Mouse (Mus musculus) embryonic fibroblast, embryonic 13.5 days (primary cell): Measurements from ENCODE around the gene Lrp4. TPM values are rescaled to one million over a fixed set of nuclear protein-coding genes. Genes with fewer than 3 reads are reported as not detected.

Experiments
- H3K27ac ChIP-seq: 2 replicates; pipeline ENCODE4 v1.5.1; 2012; ENCODE audit warnings: low read length, control low read depth, inconsistent platforms; ENCODE audit not compliant: insufficient read depth
- H3K4me1 ChIP-seq: 2 replicates; pipeline ENCODE4 v1.6.1; 2011; ENCODE audit warnings: low read length; ENCODE audit not compliant: control insufficient read depth, insufficient read depth
- H3K4me3 ChIP-seq: 2 replicates; pipeline ENCODE4 v1.5.1; 2011; ENCODE audit warnings: mild to moderate bottlenecking, control low read depth, low read length; ENCODE audit not compliant: insufficient read depth
- CTCF ChIP-seq: IDR thresholded peaks from 2 replicates; pipeline ENCODE4 v1.5.1; 2011; ENCODE audit warnings: mild to moderate bottlenecking, control low read depth, low read length, moderate library complexity, borderline replicate concordance; ENCODE audit not compliant: insufficient read depth
- POLR2A ChIP-seq: IDR thresholded peaks from 2 replicates; pipeline ENCODE4 v1.6.1; 2011; ENCODE audit warnings: low read depth, mild to moderate bottlenecking, control low read depth, low read length, moderate library complexity
- polyA plus RNA-seq: library from polyadenylated mRNA; stranded (reverse); fragments of >200 nt; gene quantifications from 2 replicates; pipeline ENCODE4 v1.2.4, GENCODE M21; 2011; ENCODE audit warnings: low read depth; ENCODE audit not compliant: missing spikeins, insufficient read length

Gene Lrp4
- polyA plus RNA-seq, 1 experiment: 7.0 TPM

DNA sequence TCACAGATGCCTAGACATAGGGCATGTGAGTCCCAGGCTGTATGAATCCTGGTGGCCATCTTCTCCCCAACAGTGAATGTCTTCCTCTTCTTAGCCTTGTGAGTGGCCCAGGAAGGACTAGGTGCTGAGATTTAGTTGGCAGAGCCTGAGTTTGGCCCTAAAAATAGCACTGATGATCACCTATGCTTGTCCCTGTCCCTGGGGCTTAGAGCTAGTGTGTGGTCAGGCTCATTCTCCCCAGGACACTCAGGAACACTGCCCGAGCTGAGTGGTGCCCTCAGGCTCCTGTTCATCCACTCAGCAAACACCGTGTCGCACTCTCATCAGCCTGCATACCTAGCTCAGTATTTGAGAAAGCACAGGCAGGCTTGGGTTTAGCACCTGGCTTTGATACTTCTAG lies 4.0 kb downstream of the Lrp4 start:
- Histone ChIP-seq H3K4me3 (no peak overlapping the region), H3K27ac (no peak overlapping the region), H3K4me1 (no peaks in the 10 kb centered on the region)
- TF ChIP-seq POLR2A: no peak
- TF ChIP-seq CTCF: no peak

DNA sequence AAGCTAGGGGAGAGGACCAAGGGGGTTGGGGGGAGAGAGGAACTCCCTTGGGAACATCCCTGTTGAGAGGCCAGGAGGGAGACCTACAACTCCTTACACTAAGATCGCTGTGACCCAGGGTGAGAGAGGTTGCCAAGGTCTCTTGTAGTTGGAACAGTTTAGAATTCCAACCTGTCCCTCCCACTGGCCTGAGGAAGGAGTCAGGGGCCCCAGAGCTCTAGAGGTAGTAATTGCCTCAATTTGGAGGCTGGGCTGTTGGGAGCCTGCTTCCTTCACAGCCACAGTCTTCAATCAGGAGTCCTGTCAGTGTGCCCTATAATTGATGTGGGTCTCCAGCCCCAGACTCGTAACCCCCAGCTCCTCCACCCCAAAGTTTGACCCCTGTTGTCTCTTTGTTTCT lies 4.9 kb downstream of the Lrp4 start:
- TF ChIP-seq CTCF: no peak
- TF ChIP-seq POLR2A: no peak
- no peaks in the 10 kb centered on the region for H3K4me1 ChIP-seq
- H3K27ac ChIP-seq: no peak overlapping the region
- H3K4me3 ChIP-seq: no peak overlapping the region

DNA sequence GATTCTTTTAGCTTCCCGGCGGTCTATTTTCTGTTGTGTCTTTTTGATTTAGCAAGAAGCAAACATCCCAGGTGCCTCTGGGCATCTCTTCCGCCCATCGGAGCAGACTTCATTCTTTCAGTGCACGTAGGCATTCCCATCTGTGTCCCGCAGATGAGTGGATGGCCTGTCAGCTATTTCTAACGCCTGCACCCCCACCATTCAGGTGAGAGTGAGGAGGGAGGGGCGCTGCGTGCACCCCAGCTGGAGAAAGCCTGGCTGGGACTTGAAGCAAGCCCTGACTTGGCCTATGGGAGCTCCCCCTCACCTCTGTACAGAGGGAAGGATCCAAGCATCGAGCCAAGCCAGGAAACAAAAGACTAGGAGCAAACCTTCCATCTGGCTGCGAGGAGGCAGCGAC lies 5.4 kb downstream of the Lrp4 start:
- H3K4me1 ChIP-seq: no peaks in the 10 kb centered on the region
- TF ChIP-seq CTCF (no peak), POLR2A (no peak)
- no peak overlapping the region for H3K27ac ChIP-seq
- no peak overlapping the region for H3K4me3 ChIP-seq

DNA sequence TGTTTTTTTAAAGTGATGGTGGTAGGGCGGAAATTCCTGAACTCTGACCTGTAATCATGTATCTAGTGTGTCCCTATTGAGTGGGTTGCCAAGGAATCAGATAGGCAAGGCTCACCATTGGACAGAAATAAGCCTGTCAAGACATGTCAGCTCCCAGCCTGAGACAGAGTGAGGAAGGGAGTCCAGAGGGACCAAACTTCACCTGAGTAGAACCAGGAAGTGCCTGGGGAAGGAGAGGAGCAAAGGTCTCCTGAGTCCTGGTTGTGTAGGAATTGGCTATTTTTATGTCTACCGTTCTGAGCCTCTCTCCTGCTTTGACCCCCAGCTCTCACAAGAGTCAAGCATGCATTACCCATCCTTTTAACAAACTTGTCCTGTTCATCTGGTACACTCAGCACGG lies 8.6 kb downstream of the Lrp4 start:
- TF ChIP-seq POLR2A (no peak), CTCF (no peak)
- H3K27ac ChIP-seq: no peak overlapping the region

DNA sequence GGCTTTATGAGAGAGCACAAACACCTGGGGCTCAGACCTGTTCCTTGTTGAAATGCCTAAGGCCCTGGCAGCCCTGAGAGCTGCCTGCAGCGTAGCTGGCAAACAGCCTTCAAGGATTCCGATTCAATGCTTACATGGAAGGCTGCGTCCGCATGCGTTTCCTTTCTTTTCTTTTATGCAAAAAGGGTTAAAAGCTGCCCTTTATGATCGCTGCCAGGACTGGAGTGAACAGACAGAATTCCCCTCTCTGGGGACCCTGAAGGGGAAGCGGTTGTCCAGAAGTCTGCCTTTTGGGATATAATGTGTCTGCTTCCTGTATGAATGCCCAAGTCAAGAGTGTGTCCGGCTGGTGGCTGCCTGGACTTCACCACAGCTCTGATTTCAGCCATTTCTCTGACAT lies 10.3 kb downstream of the Lrp4 start:
- no peaks in the 10 kb centered on the region for H3K4me1 ChIP-seq
- no peak overlapping the region for H3K27ac ChIP-seq
- TF ChIP-seq POLR2A (no peak), CTCF (no peak)
- no peak overlapping the region for H3K4me3 ChIP-seq

More for the DNA sequence above, 8.6 kb downstream of the Lrp4 start:
- H3K4me1 ChIP-seq: no peaks in the 10 kb centered on the region
- H3K4me3 ChIP-seq: no peak overlapping the region

DNA sequence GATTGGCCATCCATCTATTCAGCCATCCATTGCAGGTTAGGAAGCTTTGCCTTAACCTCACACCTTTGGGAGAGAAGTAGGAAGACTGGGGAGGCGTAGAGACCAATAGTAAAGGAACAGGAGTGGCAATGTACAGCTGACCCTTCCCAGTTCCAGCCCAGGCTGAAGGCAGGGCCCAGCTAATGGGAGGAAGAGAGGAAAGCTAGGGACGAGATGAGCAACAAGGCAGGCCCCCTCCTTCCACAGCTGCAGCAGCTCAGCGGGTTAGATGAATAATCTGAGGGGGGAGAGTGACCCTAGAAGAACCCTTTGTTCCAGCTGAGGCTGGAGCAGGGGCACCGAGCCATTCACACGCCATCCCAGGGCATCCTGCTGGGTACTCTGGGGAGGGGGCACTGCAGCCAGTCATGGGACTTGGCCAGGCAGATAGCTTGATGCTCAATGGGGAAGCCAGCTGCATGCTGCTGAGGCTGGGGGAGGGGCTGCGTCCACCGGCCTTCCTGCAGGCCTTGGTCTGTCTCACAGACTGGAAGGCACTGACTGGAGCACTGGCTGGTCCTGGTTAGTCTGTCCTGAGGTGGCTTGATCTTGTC lies 12.8 kb downstream of the Lrp4 start:
- H3K4me3 ChIP-seq: no peak overlapping the region
- H3K27ac ChIP-seq: no peak overlapping the region
- no peak for TF ChIP-seq POLR2A
- TF ChIP-seq CTCF: no peak
- no peaks in the 10 kb centered on the region for H3K4me1 ChIP-seq

DNA sequence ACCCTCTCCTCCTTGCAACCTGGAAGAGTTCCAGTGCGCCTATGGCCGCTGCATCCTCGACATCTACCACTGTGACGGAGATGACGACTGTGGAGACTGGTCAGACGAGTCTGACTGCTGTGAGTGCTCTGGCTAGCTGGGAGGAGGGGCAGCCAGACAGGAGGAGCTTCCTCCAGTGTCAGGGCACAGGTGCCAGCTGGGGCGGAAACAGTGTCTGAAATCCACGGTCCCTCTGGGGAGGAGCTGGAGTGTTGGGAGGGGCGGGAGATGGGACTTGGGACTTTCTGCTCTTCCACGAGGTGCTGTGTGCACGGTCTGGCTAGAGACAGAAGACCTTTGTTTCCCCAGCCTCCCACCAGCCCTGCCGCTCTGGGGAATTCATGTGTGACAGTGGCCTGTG lies 17.0 kb downstream of the Lrp4 start:
- Histone ChIP-seq H3K4me1 (0 out of 2 replicates have a peak, but pooled peaks cover 3% of the 10 kb centered on the region), H3K27ac (no peak overlapping the region), H3K4me3 (no peak overlapping the region)
- TF ChIP-seq POLR2A (no peak), CTCF (no peak)

DNA sequence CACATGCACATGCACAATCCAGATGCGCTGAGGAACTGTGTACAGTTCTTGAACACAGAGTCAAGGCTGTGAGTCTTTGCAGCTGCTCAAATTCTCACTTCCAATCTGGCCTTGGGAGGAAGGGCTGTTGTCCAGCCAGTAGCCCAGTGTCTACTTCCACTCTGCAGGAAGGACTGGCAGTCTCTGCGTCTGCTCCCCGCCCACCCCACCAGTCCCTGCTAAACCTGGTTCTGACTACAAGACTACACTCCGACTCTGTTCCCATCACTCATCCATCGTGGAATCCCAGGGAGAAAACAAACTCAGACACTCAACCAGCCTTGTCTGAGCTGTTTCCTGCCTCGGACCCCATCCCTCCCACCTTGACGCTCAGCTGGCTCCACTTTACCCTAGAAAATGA lies 18.5 kb downstream of the Lrp4 start:
- TF ChIP-seq CTCF: no peak
- no peak for TF ChIP-seq POLR2A
- Histone ChIP-seq H3K27ac (no peak overlapping the region), H3K4me3 (no peak overlapping the region), H3K4me1 (0 out of 2 replicates have a peak, but pooled peaks cover 3% of the 10 kb centered on the region)

DNA sequence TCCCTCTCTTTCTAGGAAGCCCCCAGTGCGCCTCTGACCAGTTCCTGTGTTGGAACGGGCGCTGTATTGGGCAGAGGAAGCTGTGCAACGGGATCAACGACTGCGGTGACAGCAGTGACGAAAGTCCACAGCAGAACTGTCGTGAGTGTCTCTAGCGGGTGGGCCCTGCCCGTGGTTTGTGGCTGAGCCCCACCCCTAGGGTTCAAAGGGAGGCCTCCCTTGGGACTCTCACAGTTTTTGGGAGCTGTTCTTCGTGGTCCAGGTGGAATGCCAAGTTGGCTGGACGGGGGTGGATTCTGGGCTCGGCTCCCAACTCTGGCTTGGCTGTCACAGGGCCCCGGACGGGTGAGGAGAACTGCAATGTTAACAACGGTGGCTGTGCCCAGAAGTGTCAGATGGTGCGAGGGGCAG lies 18.9 kb downstream of the Lrp4 start:
- TF ChIP-seq POLR2A (no peak), CTCF (no peak)
- Histone ChIP-seq H3K4me1 (0 out of 2 replicates have a peak, but pooled peaks cover 3% of the 10 kb centered on the region), H3K4me3 (no peak overlapping the region), H3K27ac (no peak overlapping the region)

DNA sequence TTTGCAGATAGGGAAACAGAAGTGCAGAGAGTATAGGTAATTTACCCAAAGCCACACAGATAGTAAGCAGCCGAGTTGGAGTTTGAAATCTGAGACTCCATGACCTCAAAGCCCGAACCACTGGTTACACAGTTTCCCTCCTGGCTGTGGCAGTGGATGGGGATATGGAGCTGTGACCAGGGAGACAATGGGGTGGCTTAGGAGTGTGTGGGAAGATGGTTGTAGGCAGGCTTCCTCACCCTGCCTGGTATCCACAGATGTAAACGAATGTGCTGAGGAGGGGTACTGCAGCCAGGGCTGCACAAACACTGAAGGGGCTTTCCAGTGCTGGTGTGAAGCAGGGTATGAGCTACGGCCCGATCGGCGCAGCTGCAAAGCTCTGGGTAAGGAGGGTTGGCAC lies 19.5 kb downstream of the Lrp4 start:
- H3K4me1 ChIP-seq: 0 out of 2 replicates have a peak, but pooled peaks cover 3% of the 10 kb centered on the region
- H3K27ac ChIP-seq: no peak overlapping the region
- no peak for TF ChIP-seq CTCF
- no peak for TF ChIP-seq POLR2A
- H3K4me3 ChIP-seq: no peak overlapping the region

DNA sequence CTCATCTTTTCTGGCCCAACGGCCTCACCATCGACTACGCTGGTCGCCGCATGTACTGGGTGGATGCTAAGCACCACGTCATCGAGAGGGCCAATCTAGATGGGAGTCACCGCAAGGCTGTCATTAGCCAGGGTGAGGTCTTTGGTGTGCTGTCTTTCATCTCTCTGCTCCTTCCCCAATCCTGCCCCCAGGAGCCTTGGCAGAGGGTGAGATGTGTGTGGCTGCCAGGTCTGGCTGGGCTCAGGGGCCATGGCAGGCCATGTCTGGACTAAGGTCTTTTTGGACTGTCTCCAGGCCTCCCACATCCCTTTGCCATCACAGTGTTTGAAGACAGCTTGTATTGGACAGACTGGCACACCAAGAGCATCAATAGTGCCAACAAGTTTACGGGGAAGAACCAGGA lies 23.1 kb downstream of the Lrp4 start:
- H3K4me3 ChIP-seq: no peak overlapping the region
- no peak for TF ChIP-seq CTCF
- TF ChIP-seq POLR2A: no peak
- no peak overlapping the region for H3K27ac ChIP-seq
- H3K4me1 ChIP-seq: 0 out of 2 replicates have a peak, but pooled peaks cover 3% of the 10 kb centered on the region
